Mouse (Mus musculus) spleen, postnatal 36 days (tissue): ENCODE data around the gene Nfatc2.

ENCODE experiments used
- DNase-seq, 2 experiments: peaks; one replicate each; pipeline ENCODE4 v3.0.0; 2022; ENCODE audit warnings: low spot score in 2 of 2, mixed read lengths in 1 of 2

The Nfatc2 gene

GRCm38 (mm10) chr2:168609653-168610248, 8.3 kb upstream of the Nfatc2 start:
- no peak for DNase-seq

DNA sequence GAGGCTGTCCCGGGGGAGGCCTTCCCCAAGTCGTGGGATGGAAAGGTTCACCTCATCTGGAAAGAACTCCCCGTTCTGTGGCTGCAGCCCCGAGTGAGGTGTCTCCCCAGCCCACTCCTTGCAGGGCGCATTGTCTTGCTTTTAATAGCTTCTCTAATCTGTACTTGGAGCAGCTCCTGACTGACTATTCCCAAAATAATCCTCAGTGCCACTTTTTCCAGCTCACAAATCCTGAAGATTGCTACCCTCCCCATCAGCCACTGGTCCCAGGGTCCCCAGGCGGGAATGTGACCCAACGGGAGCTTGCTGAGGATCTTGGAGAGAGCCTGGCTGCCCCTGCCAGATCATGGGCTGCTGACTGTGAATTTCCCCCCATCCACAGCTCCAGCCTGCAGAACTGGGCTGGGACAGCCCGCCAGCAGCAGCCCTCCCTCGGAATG, 6.7 kb upstream of the Nfatc2 start:
- DNase-seq = no peak

DNA sequence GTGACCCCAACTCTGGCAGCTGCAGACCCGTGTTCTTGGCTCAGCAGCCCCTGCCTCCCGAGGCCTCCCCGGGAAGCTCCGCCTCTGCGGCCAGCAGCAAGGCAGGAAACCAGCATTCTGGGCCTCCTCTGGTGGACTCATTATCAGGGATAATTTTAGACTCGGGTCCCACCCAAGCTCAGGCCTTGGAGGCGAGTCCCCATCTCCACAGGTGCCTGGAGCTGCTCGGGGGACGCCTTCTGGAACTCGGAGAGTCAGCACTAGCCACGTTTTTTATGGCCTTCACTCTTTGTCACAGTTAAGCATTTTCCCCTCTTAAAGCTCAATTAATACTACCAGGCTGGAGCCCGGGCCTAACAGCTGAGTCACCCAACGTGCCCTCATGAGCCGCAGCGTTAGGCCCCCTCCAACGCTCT, 3.2 kb upstream of the Nfatc2 start:
- no peak for DNase-seq

GRCm38 (mm10) chr2:168602387-168602741, 907 bp upstream of the Nfatc2 start:
- no peak for DNase-seq

DNA sequence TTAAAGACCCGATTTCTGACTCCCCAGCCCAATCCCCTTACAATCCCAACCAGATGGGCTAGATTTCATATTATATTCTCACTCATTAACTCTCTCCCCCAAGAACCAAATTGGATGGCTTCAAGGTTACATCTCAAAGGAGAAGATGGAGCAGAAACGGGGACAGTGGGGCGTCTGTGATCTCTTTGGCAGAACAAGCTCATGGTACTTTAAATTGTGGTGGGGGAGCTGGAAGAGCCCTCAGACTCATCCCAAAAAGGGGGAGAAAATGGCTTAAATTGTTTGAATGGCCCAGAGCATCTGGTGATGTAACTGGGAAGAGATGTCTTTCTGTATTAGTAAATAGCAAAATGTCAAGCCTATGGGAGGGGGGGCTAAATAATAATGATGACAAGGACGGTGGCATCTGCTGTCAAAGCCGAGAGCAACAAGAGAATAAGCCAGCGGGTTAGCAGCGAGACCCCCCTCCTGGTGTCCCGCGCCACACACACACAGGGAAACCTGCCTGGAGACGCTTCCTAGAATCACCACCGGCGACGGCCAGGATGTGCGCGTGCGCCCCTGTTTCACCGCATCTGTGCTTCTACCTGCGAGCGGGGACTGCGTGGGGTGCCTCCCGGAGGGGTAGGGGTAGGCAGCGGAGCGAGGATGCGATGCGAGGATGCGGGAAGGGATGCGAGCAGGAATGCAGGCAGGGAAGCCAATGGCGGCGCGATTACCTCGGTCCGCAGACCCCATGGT, 537 bp downstream of the Nfatc2 start:
- no peak for DNase-seq

GRCm38 (mm10) chr2:168595693-168596092, 5.8 kb downstream of the Nfatc2 start:
- DNase-seq = no peak

- no peak for DNase-seq
Measured at GRCm38 (mm10) chr2:168593676-168594075, 7.8 kb downstream of the Nfatc2 start.

DNA sequence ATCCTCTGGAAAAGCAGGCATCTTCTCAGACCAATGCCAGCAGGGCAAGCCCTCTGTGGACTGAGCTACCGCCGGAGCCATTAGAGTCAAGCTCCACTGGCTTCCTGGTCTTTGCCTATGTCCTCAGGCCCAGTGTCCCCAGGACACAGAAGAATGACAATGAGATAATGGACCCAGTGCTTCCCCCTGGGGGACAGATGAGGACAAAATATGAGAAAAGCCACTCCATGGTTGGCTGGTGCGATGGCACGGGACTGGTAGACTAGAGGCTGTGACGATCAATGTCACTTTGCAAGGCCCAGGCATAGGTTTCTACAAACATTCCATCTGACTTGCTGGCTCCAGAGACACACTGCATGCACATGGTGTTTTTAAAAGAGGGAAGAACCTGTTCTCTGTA, 8.5 kb downstream of the Nfatc2 start:
- DNase-seq = no peak

- peak in 1 of 2 experiments; percentile 29 for DNase-seq
Measured at GRCm38 (mm10) chr2:168591076-168591475, 10.4 kb downstream of the Nfatc2 start.

- peak; percentile 78 for DNase-seq
Measured at GRCm38 (mm10) chr2:168590556-168590955, 10.9 kb downstream of the Nfatc2 start.

GRCm38 (mm10) chr2:168590168-168590551, 11.3 kb downstream of the Nfatc2 start:
- DNase-seq = peak; percentile 78 to 81

DNA sequence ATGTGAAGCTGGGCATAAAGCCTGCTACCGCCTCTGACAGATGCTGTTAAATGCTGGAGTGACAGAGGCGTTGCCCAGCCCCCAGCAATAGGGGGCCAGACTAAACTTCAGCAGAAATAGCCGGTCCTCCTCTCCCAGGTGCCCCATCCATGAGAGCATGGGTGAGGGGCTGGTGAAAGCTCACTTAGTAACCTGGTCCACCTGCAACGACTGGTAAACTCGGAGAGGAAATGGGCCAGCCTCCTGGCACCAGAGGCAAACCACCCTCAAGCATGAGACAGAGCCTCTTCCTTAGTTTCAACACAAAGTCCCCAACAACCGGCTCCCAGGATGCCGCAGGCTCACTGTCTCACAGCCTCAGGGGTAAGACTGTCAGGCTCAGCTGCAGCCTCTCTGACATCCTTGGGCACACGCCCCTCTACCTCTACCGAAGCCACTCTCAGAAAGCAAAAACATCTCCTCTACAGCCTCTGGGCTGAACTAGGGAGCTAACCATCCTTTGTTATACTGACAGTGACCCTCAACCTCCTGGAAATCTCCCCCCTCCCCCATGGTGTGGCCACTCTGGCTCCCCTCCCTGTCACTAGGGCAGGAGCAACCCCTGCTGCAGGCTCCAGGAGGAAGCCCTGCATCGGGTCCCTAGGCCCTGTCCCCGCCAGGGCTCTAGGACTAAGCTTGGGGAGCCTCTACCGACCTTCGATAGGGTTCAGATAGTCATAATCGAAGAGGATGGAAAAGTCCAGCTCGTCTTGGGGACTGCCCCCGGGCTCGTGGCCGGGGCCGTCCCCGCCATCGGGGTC, 11.9 kb downstream of the Nfatc2 start:
- DNase-seq = peak; percentile 34

GRCm38 (mm10) chr2:168588591-168589367, 12.7 kb downstream of the Nfatc2 start:
- no peak for DNase-seq

- no peak for DNase-seq
Measured at GRCm38 (mm10) chr2:168587159-168587558, 14.3 kb downstream of the Nfatc2 start.

- no peak for DNase-seq
Measured at GRCm38 (mm10) chr2:168586512-168586911, 14.9 kb downstream of the Nfatc2 start.

DNA sequence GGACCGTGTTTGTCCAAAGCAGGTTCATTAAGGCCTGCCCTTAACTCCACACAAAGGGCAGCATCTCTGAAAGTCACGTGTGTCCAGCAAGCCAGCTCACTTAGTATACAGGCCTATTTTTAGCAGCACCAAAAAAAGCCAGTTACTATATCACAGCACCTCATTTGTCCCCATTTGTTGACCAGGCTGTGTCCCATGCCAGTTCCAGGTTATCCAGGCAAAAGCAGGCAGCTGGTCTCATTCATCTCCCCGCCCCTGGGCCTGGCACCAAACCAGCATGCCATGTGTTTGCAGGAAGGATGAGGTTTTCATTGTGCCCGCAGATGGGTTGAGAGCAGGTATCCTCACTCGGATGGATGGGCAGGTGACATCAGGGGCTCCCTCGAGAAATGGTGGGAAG, 16.6 kb downstream of the Nfatc2 start:
- DNase-seq = no peak

GRCm38 (mm10) chr2:168584408-168584807, 17.0 kb downstream of the Nfatc2 start:
- no peak for DNase-seq

DNA sequence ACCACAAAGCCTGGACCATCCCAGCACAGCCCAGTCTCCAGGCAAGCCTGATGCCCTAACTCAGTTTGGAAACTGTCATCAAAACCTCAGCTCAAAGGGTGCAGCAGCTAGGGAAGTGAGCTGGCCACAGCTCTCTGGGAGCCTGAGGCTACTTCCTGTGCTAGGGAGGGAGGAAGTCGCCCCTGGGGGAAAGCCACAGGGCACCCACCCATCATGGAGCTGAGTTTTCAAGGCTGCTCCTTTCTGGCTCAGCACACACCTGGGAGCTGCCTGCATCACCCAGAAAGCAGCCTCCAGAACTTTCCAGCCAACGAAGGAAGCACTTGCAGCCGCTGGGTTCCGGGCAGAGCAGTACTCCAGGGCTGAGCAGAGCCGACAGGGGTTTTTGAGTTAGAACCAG, 18.4 kb downstream of the Nfatc2 start:
- DNase-seq = peak; percentile 31 to 46

- no peak for DNase-seq
Measured at GRCm38 (mm10) chr2:168581207-168581854, 20.1 kb downstream of the Nfatc2 start.

- no peak for DNase-seq
Measured at GRCm38 (mm10) chr2:168580295-168580915, 21.1 kb downstream of the Nfatc2 start.

- DNase-seq = no peak
Measured at GRCm38 (mm10) chr2:168579601-168580130, 21.8 kb downstream of the Nfatc2 start.
